Mouse (Mus musculus) thymus, postnatal 10 days (tissue): ENCODE results near the gene Gm10663.

Source experiments
- DNase-seq, 2 experiments: peaks; one replicate each; pipeline ENCODE4 v3.0.0; 2021; ENCODE audit warnings: low spot score in 2 of 2

The Gm10663 gene

GRCm38 (mm10) chr8:65074733-65075132 is at the start of gene Gm10663:
Gene Gm10663, plus strand, starts transcription at chr8:65075033.
- DNase-seq = no peak

- no peak for DNase-seq
Measured at GRCm38 (mm10) chr8:65028959-65029686, 45.7 kb upstream of the Gm10663 start.

GRCm38 (mm10) chr8:65029776-65030175 is 45.1 kb upstream of the Gm10663 start:
- DNase-seq = no peak

GRCm38 (mm10) chr8:65030735-65031485 is 43.9 kb upstream of the Gm10663 start:
- no peak for DNase-seq

- no peak for DNase-seq
Measured at GRCm38 (mm10) chr8:65032107-65032506, 42.7 kb upstream of the Gm10663 start.

- no peak for DNase-seq
Measured at GRCm38 (mm10) chr8:65033056-65033455, 41.8 kb upstream of the Gm10663 start.

- no peak for DNase-seq
Measured at GRCm38 (mm10) chr8:65034136-65034535, 40.7 kb upstream of the Gm10663 start.

GRCm38 (mm10) chr8:65037117-65037533 is 37.7 kb upstream of the Gm10663 start, which contains the start of gene Apela:
Gene Apela, minus strand, starts transcription at chr8:65037336.
- DNase-seq = no peak

- DNase-seq = no peak
Measured at GRCm38 (mm10) chr8:65046565-65046964, 28.3 kb upstream of the Gm10663 start.

GRCm38 (mm10) chr8:65047193-65047592 is 27.6 kb upstream of the Gm10663 start:
- no peak for DNase-seq

GRCm38 (mm10) chr8:65047801-65048200 is 27.0 kb upstream of the Gm10663 start:
- no peak for DNase-seq

GRCm38 (mm10) chr8:65053554-65053953 is 21.3 kb upstream of the Gm10663 start:
- no peak for DNase-seq

GRCm38 (mm10) chr8:65053968-65054367 is 20.9 kb upstream of the Gm10663 start:
- DNase-seq = no peak

GRCm38 (mm10) chr8:65056722-65057121 is 18.1 kb upstream of the Gm10663 start:
- DNase-seq = no peak

GRCm38 (mm10) chr8:65062195-65062594 is 12.6 kb upstream of the Gm10663 start:
- DNase-seq = no peak

GRCm38 (mm10) chr8:65064071-65064470 is 10.8 kb upstream of the Gm10663 start:
- no peak for DNase-seq

GRCm38 (mm10) chr8:65065622-65066021 is 9.2 kb upstream of the Gm10663 start:
- no peak for DNase-seq

- DNase-seq = no peak
Measured at GRCm38 (mm10) chr8:65067031-65067430, 7.8 kb upstream of the Gm10663 start.

GRCm38 (mm10) chr8:65067694-65068472 is 7.0 kb upstream of the Gm10663 start:
- DNase-seq = no peak

GRCm38 (mm10) chr8:65068473-65068819 is 6.4 kb upstream of the Gm10663 start:
- DNase-seq = no peak

- no peak for DNase-seq
Measured at GRCm38 (mm10) chr8:65070996-65071395, 3.8 kb upstream of the Gm10663 start.

GRCm38 (mm10) chr8:65080731-65081130 is 5.9 kb downstream of the Gm10663 start:
- DNase-seq = no peak
